Mouse (Mus musculus): ENCODE data around the gene Psg16.

Gene Psg16

GRCm38 (mm10) chr7:17073904-17074615 lies at the start of gene Psg16:
Gene Psg16, plus strand, starts transcription at chr7:17074040.
- DNase-seq (ENCODE audit: low read depth): no peak

DNA sequence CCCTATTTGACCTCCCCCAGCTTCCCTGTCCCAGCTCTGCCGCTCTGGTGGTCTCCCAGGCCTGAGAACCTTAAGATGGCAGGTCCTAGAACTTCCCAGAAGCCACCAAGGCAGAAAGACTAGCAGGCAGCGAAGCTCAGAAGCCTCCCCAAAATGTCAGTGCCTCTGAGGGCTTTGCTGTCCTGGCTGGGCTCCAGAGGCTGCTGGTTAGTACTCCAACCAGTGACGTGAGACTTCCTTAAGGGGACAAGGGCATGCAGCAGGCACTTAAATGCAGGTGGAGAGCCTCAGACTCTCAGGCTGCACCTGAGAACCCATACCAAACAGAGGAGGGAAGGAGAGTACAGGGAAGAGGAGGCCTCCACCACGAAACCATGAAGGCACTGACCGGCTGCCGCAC lies 49.7 kb upstream of the Psg16 start:
- DNase-seq (ENCODE audit: low read depth): no peak

- DNase-seq (ENCODE audit: low read depth): no peak
Measured at GRCm38 (mm10) chr7:17024814-17025504, 48.9 kb upstream of the Psg16 start.

GRCm38 (mm10) chr7:17025505-17025894 lies 48.3 kb upstream of the Psg16 start:
- DNase-seq (ENCODE audit: low read depth): no peak

- DNase-seq (ENCODE audit: low read depth): no peak
Measured at GRCm38 (mm10) chr7:17025896-17026622, 47.8 kb upstream of the Psg16 start.

GRCm38 (mm10) chr7:17026710-17027587 lies 46.9 kb upstream of the Psg16 start:
- peak; percentile 74 for DNase-seq (ENCODE audit: low read depth)

DNA sequence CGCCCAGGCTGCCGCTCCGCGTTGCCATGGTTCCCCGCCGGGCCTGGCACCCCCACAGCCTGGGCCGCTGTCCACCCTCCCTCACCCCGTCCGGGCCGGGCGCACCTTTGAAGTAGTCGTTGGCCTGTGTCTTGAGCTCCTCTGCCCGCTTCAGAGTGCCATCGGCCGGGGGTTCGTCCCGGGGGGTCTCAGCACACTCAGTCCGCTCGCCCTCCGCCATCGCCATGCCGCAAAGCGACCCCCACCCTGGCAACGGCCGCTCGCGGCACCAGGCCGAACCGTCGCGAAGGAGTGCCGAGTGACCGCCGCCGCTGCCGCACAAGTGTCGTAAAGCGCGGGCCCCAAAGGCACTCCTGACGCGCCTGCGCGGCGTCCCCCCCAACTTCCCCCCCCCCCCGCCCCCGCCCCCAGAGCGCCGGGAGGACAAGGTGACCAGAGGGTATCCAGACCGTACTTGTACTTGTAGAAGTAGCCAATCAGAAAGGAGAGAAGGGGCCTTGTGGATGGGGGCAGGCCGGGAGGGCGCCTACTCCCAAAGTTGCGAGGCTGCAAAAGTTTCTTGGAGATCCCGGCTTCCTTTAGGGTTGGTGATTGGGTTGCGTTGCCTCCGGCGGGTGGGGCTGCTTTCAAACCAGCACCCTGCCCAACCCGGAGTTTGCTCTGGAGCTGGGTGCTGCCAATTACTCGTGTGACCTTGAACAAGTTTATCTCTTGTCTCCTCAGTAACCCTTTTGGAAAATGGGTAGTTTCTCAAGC lies 46.1 kb upstream of the Psg16 start, which contains the start of gene Ppp5c:
Ppp5c (minus strand) TSS at position 337 of the 756 bp plus-strand sequence.
- DNase-seq (ENCODE audit: low read depth): peak; percentile 69

- DNase-seq (ENCODE audit: low read depth): no peak
Measured at GRCm38 (mm10) chr7:17028923-17029322, 44.9 kb upstream of the Psg16 start.

- DNase-seq (ENCODE audit: low read depth): no peak
Measured at GRCm38 (mm10) chr7:17030239-17030638, 43.6 kb upstream of the Psg16 start.

GRCm38 (mm10) chr7:17038018-17038695 lies 35.7 kb upstream of the Psg16 start:
- no peak for DNase-seq (ENCODE audit: low read depth)

GRCm38 (mm10) chr7:17039373-17039772 lies 34.5 kb upstream of the Psg16 start:
- no peak for DNase-seq (ENCODE audit: low read depth)

DNA sequence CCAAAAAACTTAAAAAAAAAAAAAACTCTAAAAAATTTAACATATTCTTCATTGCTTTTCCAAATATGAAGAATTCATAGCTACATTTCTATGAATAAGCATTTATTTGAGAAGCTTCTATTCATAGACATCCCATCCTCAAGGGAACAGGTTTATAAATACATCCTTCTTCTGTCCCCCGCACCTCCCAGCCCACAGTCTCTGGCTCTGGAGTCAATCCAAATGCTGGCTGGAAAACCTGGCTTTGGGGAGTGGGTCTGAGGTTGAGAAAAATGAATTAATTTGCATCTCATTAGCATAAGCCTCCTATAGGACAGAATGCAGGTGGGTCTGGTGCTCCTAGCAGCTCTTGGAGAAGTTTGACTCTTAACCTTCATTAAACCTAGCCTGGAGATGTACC lies 28.1 kb upstream of the Psg16 start:
- DNase-seq (ENCODE audit: low read depth): no peak

GRCm38 (mm10) chr7:17047041-17047682 lies 26.7 kb upstream of the Psg16 start:
- no peak for DNase-seq (ENCODE audit: low read depth)

DNA sequence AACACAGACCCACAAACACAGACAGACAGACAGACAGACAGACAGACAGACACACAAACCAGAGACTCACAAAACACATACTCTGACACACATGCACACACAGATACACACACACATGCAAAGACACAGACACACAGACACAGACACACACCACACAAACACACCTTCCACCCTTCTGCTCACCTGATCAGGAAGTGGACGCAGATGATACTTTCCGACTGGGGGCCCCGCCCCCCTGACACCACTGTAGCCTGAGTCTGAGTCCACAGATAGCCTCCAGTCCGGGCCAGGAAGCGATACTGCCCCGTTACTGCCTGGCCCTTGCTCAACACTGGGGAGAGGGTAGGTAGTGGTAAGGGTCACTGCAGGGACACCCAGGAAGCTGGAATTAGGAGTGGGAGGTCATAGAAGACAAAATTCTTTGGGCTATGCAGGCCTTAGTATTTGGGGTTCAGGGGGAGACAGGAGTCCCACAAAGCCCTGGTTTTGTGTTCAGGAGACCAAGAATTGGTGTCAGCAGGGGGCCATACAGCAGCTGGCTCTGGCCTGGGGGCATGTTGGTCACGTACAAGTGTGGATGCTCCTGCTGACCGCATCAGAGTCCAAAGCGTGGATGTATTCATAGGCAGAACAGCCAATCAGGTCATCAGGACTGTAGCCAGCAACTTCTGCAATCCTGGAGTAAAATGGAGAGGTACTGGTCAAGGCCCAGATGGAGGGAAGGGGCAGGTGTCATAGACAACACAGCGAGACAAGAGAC lies 25.2 kb upstream of the Psg16 start:
- no peak for DNase-seq (ENCODE audit: low read depth)

DNA sequence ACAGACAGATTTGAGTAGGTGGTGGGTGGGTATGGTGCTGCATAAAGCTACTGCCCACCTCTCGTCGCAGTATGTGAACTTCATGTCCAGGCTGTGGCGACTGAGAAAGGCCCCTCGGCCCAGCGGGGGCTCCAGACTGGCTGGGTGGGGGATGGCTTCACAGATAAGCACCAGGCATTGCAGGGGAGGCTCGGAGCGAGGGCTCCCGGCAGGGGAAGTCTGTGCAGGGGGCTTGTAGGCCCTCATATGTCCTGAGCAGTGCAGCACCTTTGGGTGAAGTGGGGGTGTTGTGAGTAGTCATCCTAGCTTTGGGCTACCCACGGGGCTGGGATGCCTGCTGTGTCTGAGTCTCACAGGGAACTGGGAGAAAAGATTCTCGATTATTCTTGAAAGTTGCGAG lies 23.3 kb upstream of the Psg16 start:
- no peak for DNase-seq (ENCODE audit: low read depth)

- peak; percentile 49 for DNase-seq (ENCODE audit: low read depth)
Measured at GRCm38 (mm10) chr7:17050933-17051594, 22.8 kb upstream of the Psg16 start.

DNA sequence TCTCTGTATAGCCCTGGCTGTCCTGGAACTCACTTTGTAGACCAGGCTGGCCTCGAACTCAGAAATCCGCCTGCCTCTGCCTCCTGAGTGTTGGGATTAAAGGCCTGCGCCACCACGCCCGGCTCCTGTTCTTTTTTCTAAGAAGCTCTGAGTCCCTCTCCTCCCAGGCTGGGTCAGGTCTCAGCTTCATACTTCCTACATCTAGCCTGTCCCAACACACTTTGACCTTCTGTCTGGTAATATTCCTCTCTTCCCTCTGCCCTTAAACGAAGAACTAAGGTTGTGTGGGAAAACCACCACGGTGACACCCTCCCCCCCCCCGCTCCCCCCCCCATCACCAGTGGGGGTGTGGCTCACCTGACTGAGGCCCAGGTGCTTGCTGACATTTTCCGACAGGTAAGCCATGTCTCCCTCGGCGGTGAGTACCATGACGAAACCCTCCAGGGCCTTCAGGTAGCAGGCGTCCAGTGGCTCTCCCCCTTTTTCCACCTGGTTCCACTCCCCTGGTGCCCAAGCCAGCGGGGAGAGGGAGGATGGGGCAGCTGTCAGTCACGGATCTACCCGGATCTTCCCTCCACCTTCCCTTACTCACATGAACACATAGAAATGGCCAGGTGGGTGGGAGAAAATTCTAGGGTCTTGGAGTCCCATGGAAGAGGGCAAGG lies 19.4 kb upstream of the Psg16 start:
- no peak for DNase-seq (ENCODE audit: low read depth)

- no peak for DNase-seq (ENCODE audit: low read depth)
Measured at GRCm38 (mm10) chr7:17055287-17055946, 18.4 kb upstream of the Psg16 start.
